Mouse (Mus musculus) thymus, postnatal 36 days (tissue): ENCODE data around the gene B430306N03Rik.
"Not testable (repeated sequence)": the region's sequence is repeated elsewhere in the genome, so short reads cannot be mapped to it uniquely, and the experiment has no call there.

Experiments
- DNase-seq, 2 experiments: peaks; one replicate each; pipeline ENCODE4 v3.0.0; 2022; ENCODE audit warnings: mixed read lengths in 2 of 2

Gene B430306N03Rik

DNA sequence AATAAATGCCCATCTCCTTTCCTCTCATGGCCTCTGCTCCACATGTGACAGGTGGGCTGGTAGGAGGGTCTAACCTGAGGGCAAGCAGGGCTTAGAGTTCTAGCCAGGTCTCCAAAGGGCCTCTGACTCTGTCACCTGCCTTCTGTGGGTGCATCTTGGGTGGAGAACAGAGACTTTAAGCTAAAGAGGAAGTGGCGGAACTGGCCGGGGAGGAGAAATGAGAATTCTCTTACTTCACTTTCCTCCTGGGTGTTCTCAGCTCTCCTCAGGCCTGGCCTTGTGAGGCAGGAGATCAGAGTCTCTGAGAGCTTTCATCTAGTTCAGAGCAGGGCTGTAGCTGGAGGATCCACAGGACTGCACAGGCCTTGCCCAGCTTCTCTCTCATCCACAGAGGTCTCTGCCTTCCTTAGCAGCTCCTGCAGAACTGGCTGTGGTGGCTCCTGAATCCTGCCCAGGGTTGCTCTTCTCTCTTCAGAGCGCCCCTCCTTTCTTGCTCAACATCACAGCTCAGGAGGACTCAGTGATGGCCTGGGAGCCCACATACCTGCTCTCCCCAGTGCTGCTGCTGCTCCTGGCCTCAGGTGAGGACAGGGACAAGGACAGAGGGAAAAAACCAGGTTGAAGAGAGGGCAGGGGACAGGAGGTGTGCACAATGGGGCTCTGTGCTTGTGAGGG is at the start of gene B430306N03Rik:
Gene B430306N03Rik, plus strand, starts transcription at position 237 of the 675 bp plus-strand sequence.
- not testable (repeated sequence) for DNase-seq

DNA sequence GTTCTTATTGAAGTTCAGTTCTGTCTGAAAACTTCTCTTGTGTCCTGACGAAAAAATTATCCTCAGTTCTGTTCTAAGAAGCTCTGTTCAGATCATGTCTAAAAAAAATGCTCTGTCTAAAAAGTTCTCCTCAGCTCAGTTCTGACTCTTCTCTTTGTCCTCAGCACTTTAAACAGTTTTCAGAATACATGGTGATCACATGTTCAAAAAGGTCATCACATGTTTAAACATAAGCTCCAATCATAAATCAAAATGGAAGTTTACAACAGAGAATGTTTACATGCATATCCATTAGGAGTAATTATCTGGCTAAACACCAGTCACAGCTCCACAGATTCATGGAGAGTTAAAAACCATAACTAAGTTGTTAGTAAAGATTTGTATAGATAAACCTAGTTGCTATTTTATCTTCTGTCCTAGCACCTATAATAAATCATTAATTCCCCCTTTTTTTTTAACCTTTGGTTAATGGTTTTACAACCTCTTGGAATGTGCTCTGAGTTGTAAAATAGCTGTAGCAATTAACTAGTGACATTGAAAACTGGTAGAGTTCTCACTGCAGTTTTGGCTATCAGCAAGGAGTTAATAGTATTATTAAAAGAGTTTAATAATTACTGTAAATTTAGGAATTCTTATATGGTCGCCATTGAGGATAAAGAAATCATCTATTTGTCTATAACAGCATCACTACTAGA is 49.2 kb upstream of the B430306N03Rik start:
- no peak for DNase-seq

DNA sequence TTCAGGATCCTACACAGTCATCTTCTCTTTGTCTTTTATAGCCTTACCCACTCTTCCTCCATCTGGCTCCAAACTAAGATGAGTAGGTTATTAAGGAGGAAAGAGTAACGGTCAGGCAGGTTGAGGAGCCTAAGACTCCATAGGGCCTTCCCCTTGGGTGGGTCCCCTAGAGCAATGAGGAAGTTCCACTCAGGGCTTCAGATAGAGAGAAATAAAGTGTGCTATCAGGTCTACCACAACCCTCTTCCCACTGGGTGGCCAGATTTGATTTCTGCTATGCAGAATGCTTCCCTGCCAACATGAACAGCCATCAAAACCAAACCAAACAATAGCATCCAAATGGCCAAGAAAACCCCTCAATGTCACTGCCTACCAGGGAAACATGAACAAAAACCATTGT is 48.4 kb upstream of the B430306N03Rik start:
- no peak for DNase-seq

DNA sequence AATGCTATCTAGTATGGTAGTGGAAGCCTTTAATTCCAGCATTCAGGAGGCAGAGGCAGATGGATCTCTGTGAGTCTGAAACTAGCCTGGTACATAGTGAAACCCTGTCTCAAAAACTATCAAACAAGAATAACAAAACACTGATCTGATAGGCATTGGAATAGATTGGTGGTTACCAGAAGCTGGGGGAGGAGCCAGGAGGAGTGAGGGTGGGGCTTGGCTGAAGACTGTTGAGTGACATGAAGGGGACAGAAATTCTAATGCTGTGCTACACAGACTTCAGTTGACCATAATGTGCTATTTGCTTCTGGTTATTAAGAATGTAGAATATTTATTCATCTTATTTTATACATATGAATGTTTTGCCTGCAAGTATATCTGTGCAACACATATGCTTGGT is 47.7 kb upstream of the B430306N03Rik start:
- no peak for DNase-seq

DNA sequence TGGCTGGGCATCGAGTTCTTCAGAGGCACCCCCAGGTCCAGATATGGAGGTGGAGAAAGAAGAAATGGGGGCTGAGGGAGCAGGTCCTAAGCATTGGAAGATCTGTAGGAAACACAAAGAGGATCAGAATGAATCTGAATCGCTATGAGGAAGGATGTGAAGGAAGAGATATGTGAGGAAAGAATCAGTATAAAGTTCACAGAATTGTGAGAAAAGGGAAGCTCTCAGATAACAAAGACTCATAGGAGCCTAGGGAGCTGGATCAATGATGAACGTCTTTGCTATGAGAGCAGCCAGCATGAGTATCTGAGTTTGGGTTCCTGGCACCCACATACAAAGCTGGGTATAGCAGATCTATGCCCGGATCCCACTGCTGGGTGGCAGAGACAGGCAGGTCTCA is 46.1 kb upstream of the B430306N03Rik start:
- no peak for DNase-seq

DNA sequence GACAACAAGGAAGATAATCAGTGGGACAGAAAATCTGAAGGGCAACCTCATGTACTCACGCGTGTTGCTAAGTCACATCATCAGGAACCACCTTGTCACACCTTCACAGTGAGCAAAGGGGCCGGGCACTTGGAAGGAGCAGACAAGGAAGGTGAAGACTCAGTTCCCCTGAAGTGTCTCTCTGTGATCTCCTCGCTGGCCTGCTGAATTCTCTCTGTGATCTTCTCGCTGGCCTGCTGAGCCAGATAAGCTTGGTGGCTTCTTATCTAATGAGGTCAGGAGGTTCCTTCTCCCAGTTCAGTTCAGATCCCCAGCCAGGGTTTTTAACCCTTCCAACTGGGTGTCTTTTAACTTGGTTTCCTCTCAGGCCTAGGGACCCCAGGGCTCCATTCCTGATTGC is 43.8 kb upstream of the B430306N03Rik start:
- no peak for DNase-seq

DNA sequence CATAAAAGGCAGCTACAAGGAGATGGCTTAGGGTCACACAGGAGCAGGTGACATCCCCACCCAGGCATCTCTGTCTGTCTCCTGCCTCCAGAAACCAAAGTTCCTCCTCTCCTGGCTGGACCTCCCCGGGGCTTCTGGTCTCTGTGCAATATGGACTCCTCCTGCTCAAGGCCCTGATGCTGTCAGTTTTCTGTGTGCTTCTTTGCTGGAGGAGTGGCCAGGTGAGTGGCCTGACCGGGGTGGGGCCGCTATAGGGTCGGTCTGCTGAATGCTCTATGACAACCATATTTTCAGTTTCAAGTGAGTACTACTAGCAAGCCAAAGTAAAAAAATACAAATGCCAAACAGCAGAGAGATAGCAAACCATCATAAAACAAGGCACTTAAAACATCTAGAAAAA is 43.3 kb upstream of the B430306N03Rik start:
- no peak for DNase-seq

DNA sequence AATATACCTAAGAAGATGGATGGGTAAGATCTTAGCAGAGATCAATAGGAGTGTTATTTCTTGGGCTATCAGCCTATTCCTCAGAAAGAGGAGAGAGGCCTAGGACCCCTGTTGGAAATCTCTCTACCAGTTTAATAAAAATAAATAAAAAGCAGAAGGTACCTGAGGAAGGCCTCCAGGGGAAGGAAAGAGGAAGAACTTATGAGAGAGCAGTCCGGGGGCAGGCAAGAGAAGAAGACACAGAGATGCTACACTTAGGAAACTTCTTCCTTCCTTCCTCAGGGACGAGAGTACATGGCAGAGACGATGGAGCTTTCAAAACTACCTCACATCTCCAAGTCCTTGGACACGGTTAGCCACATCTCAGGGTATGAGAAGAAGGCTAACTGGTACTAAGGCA is 41.8 kb upstream of the B430306N03Rik start:
- DNase-seq: no peak

DNA sequence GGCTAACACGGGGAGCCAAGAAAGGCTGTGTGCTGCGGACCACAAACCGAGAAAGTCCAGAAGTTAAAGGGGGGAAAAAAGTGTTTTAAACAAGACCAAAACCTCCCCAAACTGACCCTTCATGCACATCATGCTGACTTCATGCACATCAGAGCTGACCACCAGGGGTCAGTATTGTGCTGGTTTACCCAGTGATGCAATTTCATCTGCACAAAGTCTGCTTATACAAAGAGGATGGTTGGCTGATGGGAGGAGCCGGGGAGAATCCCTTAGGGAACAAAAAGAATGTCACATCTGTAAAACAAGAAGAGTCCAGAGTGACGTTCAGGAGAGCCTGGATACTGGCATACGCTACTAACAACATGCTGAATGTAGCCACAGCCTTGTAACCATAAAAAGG is 41.1 kb upstream of the B430306N03Rik start:
- DNase-seq: peak; percentile 69 to 77

DNA sequence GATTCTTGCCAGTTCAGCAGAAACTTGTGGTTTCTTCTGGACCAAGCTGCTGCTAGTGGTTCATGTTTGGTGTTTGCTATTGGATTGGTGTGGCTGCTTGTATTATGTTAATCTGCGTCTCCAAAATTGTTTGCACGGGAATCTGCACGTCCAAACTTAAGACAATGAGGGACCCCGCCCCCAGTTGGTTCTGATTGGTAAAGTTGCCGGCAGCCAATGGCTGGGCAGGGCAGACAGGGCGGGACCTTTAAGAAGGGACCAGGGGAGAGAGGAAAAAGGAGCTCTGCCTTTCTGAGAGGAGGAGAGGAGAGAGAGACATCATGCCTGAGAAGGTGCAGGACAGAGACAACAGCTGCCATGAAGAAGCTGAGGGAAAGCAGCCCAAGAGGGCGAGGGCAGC is 40.2 kb upstream of the B430306N03Rik start:
- DNase-seq: no peak

DNA sequence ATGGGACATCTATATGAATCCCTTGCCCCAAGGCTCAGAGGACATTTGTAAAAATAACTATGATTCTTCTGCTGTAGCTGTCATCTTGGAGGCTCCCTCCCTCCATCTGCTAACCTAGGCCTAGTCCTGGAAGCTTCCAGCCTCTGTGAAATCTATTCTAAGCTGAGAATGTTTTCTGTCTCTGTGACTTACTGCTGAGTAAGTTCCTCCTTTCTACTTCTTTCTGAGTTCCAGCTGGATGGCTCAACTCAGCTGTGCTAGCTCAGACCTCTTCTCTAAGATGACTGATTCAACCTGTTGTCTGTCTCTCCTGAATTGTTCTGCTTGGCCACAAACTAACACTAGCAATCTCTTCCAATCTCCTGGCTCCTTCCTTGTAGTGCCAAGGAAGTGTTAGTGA is 37.6 kb upstream of the B430306N03Rik start:
- DNase-seq: no peak

DNA sequence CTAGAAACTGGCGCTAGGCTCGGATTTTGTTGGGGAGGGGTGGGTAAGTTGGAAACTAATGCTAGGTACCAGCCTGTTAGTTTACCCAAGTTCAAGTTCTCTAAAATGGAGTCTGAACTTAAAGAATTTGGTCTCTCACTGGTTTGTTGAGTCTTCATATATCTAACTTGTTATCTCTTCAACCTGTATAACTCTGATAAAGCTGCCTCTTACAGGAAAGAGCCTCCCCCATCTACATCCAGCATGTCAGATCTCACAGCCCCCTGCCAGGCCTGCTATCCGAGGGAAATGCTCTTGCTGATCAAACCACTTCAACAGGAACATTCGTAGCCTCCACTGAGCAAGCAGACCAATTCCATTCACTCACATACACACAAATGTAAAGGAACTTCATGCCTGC is 36.9 kb upstream of the B430306N03Rik start:
- DNase-seq: no peak

DNA sequence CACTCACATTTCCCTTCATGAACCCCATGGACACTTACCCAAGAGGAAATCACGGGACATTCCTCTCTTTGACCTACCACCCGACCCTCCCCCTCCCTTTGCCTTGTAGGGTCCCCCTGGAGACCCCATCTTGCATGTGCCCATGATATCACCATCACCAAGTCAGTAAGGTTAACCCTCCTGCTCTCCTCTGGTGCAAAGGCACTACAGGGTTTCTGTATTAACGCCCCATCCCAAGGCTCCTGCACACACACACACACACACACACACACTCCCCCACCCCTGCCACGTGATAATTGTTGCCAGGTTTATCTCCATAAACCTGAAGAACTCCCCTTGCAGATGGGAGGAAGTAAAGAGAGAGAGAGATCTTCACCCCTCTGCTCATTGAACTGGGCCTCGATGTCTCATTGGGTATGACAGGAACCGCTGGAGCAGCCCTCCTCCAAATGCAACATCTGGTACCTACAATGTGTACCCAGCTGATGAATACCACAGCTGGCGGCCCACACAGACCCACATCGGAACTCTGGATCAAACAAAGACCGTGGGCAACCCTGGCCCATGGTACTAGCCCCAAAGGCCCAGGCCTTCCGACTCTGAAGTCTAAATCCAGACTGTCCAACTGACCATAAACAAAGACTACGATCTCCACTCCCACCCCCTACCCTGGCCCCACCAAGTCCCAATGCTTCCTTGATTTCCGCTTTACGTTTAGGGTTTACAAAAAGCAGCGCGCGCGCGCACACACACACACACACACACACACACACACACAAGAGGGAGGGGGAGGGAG is 34.8 kb upstream of the B430306N03Rik start:
- peak; percentile 15 to 16 for DNase-seq

DNA sequence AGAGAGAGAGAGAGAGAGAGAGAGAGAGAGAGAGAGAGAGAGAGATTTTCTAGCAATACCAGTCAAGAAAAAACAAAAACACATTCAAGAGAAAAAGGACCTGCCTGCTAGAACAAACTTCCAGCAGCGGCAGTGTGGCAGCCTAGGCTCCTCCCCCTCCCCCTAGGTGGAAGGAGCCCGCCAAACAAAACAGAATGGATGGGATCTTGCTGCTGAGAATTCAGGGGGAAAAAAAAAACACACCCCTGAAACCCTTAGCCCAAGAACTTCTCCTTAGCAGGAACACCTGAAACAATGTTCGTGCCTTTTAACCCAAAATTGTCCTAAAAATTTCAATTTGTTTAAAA is 34.2 kb upstream of the B430306N03Rik start:
- no peak for DNase-seq

DNA sequence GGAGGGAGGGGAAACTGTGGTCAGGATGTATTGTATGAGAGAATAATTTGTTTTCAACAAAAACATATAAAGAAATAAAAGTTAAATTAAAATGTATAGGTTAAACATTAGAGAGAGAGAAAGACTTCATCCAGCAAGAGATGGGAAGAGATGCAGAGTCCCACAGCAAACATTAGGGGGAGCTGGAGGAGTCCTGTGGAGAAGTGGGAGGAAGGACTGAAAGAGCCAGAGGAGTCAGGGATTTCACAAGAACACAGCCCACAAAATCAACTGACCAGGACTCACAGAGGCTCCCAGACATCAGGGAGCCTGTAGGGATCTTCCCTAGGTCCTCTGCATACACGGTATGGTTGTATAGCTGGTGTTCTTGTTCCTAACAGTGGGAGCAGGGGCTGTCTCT is 29.2 kb upstream of the B430306N03Rik start:
- no peak for DNase-seq

DNA sequence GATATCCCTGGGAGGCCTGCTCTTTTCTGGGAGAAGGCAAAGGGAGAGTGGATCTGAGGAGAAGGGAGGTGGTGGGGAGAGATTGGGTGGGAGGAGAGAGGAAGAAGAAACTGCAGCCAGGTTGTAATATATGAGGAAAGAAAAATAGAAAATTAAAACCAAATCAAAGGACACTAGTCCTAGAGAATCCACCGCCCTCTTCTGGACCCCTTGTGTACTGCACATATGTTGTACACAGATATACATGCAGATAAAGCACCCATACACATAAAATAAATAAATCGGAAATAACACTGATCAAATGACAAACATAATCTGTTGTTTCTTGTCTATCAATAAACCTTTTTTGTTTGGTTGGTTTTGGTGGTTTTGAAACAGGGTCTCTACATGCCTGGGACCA is 28.7 kb upstream of the B430306N03Rik start:
- DNase-seq: peak in 1 of 2 experiments; percentile 33

DNA sequence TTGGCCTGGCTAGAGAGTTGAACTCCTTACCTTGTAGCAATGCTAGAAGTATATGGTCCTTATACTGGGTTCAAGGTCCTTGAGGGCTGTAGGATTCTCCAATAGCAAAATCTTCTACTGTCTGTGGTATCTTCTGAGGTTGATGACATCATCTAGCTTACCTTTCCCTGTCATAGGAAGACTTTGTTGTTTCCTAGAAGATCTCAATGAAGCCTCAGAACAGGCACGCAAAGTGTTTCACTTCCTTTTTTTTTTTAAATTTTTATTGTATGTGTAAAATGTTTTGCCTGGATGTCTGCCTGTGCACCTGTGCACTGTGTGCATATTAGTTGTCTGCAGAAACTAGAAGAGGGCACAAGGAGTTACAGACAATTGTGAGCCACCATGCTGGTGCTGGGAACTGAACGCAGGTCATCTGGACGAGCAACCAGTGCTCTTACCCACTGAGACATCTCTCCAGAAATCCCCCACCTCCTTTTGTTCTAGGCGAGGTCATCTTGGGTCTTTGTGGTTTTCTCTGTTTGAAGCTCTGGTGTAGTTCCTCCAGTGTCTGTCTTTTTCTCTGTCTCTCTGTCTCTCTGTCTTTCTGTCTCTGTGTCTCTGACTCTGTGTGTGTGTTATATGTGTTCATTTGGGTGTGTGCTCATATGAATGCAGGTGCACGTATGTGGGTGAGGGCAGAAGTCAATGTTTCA is 22.3 kb upstream of the B430306N03Rik start:
- DNase-seq: no peak

DNA sequence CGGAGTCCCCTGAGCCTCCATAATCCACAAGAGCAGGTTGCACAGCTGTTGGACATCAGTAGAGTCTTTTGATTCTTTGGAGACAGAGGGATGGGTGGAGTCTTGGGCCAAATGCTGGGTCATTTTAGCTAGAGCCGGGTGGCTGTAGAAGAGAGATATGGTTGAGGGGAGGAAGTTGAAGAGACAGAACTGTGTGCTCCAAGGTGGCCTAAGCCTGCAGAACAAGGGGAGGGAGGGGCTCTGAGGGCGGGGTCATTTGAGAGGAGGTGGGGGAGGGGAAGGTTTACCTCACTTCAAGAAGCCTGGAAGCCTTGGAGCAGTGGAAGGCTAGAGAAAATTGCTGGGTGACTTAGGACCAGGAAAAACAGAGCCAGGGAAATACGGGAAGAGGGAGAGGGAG is 16.7 kb upstream of the B430306N03Rik start, which contains the start of gene Treml2:
Gene Treml2, plus strand, starts transcription at position 296 of the 400 bp plus-strand sequence.
- no peak for DNase-seq

DNA sequence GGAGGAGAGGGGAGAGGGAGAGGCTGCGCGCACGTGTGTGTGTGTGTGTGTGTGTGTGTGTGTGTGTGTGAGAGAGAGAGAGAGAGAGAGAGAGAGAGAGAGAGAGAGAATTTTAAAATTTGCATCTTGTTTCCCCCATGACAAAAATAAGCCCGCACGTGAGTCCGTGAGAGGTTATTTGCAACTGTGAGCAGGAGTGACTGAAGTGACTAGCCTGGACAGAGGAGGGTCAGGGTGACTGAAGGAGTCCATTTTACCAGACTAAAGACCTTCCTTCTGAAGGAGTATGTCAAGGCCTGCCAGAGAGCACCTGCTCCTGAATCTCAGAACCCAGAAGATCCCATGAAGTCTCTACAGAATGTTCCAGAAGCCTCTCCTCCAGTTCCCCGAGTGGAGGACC is 16.2 kb upstream of the B430306N03Rik start:
- peak in 1 of 2 experiments; percentile 20 for DNase-seq

DNA sequence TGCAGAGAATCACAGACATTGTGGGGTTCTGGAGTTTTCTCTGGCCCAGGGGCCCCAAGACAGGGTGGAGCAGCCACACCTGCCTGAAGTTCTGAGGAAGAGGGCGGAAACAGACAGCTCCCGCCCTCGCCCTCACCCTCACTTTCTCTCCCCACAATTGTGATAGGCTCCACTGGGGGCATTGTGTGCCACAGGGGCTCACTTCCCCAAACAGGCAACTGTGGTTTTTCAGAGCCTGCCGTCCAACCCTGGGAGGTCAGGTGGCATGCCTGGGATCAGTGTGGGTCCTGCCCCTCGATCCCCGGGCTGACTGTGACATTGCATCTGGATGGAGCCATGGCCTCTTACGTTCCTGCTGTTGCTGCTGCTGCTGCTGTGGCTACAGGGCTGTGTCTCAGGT is 15.7 kb upstream of the B430306N03Rik start:
- DNase-seq: peak; percentile 79 to 83

DNA sequence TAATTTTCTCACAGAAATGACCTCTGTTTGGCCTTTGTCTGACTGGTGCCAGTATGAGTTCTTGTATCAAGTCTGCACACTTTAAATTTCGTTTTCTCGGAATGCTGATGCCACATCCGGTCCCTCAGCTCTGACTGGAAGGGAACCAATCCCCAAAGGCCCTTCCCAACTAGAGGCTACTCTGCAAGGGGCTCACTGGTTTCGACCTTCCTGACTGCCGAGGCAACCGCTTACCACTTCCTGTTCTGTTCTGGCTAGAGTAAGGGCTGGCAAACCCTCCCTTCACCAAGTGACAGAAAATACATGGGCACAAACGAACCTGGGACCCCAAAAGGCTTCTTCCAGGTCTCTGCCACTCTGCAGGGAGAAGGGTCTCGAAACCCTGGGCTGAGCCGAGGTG is 15.1 kb upstream of the B430306N03Rik start:
- peak; percentile 70 to 75 for DNase-seq

DNA sequence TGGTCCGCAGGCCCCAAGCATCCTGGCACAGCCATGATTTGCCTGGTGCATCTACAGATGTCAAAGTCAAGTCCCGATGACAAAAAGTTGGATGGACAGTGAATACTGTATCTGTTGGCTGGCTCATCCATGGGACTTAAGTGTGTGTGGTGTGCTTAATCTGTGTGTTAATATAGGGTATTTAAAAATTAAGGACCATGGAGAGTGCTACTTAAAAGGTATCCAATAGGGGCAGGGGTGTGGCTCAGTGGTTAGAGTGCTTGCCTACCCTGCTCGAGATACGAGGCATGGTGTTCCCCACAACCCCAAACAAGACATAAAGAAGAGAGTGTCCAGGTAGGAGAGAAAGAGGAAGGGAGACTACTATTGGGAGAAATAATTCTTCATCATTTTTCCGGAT is 14.1 kb upstream of the B430306N03Rik start:
- no peak for DNase-seq

DNA sequence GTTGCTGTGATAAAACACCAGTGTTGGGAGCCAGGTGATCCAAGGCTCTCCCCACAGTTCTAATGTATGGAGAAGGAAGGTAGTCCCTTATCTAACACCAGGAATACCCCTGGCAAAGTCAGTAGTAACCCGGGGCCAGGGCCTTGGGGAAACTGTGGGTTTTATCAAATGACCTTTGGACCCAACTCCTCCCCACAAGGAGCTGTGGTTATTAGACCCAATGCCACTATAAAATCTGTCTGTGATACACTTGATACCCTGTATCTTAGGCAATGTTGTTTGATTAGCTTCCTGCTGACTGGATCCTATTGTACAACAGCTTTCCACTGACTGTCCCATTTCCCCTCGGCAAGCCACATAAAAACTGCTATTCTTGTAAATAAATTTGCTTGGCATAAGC is 3.8 kb upstream of the B430306N03Rik start:
- no peak for DNase-seq
